Mouse (Mus musculus): ENCODE measurements around the gene Dcaf6. TPM values are rescaled to one million over a fixed set of nuclear protein-coding genes. Genes with fewer than 3 reads are reported as not detected.

Gene Dcaf6
- polyA plus RNA-seq, 1 experiment = 45.6 TPM

- Histone ChIP-seq H3K27ac (ENCODE audit: control insufficient read depth, insufficient read depth, low read depth, low read length, poor library complexity) (no peak overlapping the region), H3K4me3 (replicated peaks; ENCODE audit: control insufficient read depth, low read depth, low read length) (no peak overlapping the region), H3K4me1 (ENCODE audit: control insufficient read depth, insufficient read depth, low read length) (peaks cover under 1% of the 10 kb centered on the region; the same call in 1 of the 2 replicates)
- 96% methylated on average over 5 of the region's 5 CpGs for WGBS
- TF ChIP-seq POLR2A (IDR thresholded peaks at IDR 0.05; ENCODE audit: borderline replicate concordance, control insufficient read depth, low read depth, low read length) (no peak), CTCF (IDR thresholded peaks at IDR 0.05; ENCODE audit: control insufficient read depth, insufficient read depth, low read length) (no peak)
Measured at GRCm38 (mm10) chr1:165327831-165328230, 132.4 kb downstream of the Dcaf6 start.

- 85% methylated on average over 2 of the region's 2 CpGs for WGBS
- Histone ChIP-seq H3K4me1 (ENCODE audit: control insufficient read depth, insufficient read depth, low read length) (peaks cover 2% of the 10 kb centered on the region; the same call in 1 of the 2 replicates), H3K4me3 (replicated peaks; ENCODE audit: control insufficient read depth, low read depth, low read length) (no peak overlapping the region), H3K27ac (ENCODE audit: control insufficient read depth, insufficient read depth, low read depth, low read length, poor library complexity) (no peak overlapping the region)
- TF ChIP-seq CTCF (IDR thresholded peaks at IDR 0.05; ENCODE audit: control insufficient read depth, insufficient read depth, low read length) (no peak), POLR2A (IDR thresholded peaks at IDR 0.05; ENCODE audit: borderline replicate concordance, control insufficient read depth, low read depth, low read length) (no peak)
Measured at GRCm38 (mm10) chr1:165327370-165327769, 132.9 kb downstream of the Dcaf6 start.

GRCm38 (mm10) chr1:165322934-165323333, 137.3 kb downstream of the Dcaf6 start:
- Histone ChIP-seq H3K4me1 (ENCODE audit: control insufficient read depth, insufficient read depth, low read length) (peaks cover 2% of the 10 kb centered on the region; the same call in 1 of the 2 replicates), H3K27ac (ENCODE audit: control insufficient read depth, insufficient read depth, low read depth, low read length, poor library complexity) (peak overlapping the region; percentile 74), H3K4me3 (replicated peaks; ENCODE audit: control insufficient read depth, low read depth, low read length) (no peak overlapping the region)
- WGBS = 30% methylated on average over 7 of the region's 7 CpGs
- TF ChIP-seq CTCF (IDR thresholded peaks at IDR 0.05; ENCODE audit: control insufficient read depth, insufficient read depth, low read length) = no peak
- 0 out of 2 replicates have a peak, but pooled peaks have one; percentile 12 for TF ChIP-seq POLR2A (IDR thresholded peaks at IDR 0.05; ENCODE audit: borderline replicate concordance, control insufficient read depth, low read depth, low read length)

- 87% methylated on average over 7 of the region's 7 CpGs for WGBS
Measured at GRCm38 (mm10) chr1:165321891-165322290, 138.4 kb downstream of the Dcaf6 start.

GRCm38 (mm10) chr1:165321393-165321861, 138.8 kb downstream of the Dcaf6 start:
- 91% methylated on average over 13 of the region's 13 CpGs for WGBS
- no peak for TF ChIP-seq POLR2A (IDR thresholded peaks at IDR 0.05; ENCODE audit: borderline replicate concordance, control insufficient read depth, low read depth, low read length)
- TF ChIP-seq CTCF (IDR thresholded peaks at IDR 0.05; ENCODE audit: control insufficient read depth, insufficient read depth, low read length) = no peak
- Histone ChIP-seq H3K4me1 (ENCODE audit: control insufficient read depth, insufficient read depth, low read length) (peaks cover 2% of the 10 kb centered on the region; the same call in 1 of the 2 replicates), H3K27ac (ENCODE audit: control insufficient read depth, insufficient read depth, low read depth, low read length, poor library complexity) (no peak overlapping the region), H3K4me3 (replicated peaks; ENCODE audit: control insufficient read depth, low read depth, low read length) (no peak overlapping the region)

More at GRCm38 (mm10) chr1:165321891-165322290, 138.4 kb downstream of the Dcaf6 start:
- Histone ChIP-seq H3K4me3 (replicated peaks; ENCODE audit: control insufficient read depth, low read depth, low read length) (no peak overlapping the region), H3K4me1 (ENCODE audit: control insufficient read depth, insufficient read depth, low read length) (peaks cover 2% of the 10 kb centered on the region; the same call in 1 of the 2 replicates), H3K27ac (ENCODE audit: control insufficient read depth, insufficient read depth, low read depth, low read length, poor library complexity) (no peak overlapping the region)
- TF ChIP-seq CTCF (IDR thresholded peaks at IDR 0.05; ENCODE audit: control insufficient read depth, insufficient read depth, low read length) (no peak), POLR2A (IDR thresholded peaks at IDR 0.05; ENCODE audit: borderline replicate concordance, control insufficient read depth, low read depth, low read length) (no peak)

- WGBS = 47% methylated on average over 10 of the region's 10 CpGs
- peaks cover 2% of the 10 kb centered on the region; the same call in 1 of the 2 replicates for H3K4me1 ChIP-seq (ENCODE audit: control insufficient read depth, insufficient read depth, low read length)
- H3K4me3 ChIP-seq (replicated peaks; ENCODE audit: control insufficient read depth, low read depth, low read length) = no peak overlapping the region
- TF ChIP-seq CTCF (IDR thresholded peaks at IDR 0.05; ENCODE audit: control insufficient read depth, insufficient read depth, low read length) (peak; percentile 89), POLR2A (IDR thresholded peaks at IDR 0.05; ENCODE audit: borderline replicate concordance, control insufficient read depth, low read depth, low read length) (no peak)
- H3K27ac ChIP-seq (ENCODE audit: control insufficient read depth, insufficient read depth, low read depth, low read length, poor library complexity) = no peak overlapping the region
Measured at GRCm38 (mm10) chr1:165320141-165320934, 139.9 kb downstream of the Dcaf6 start.

GRCm38 (mm10) chr1:165316361-165316760, 143.9 kb downstream of the Dcaf6 start:
- 89% methylated on average over 11 of the region's 11 CpGs for WGBS
- no peak overlapping the region for H3K27ac ChIP-seq (ENCODE audit: control insufficient read depth, insufficient read depth, low read depth, low read length, poor library complexity)
- TF ChIP-seq POLR2A (IDR thresholded peaks at IDR 0.05; ENCODE audit: borderline replicate concordance, control insufficient read depth, low read depth, low read length) (no peak), CTCF (IDR thresholded peaks at IDR 0.05; ENCODE audit: control insufficient read depth, insufficient read depth, low read length) (no peak)
- no peaks in the 10 kb centered on the region; the same call in 1 of the 2 replicates for H3K4me1 ChIP-seq (ENCODE audit: control insufficient read depth, insufficient read depth, low read length)
- no peak overlapping the region for H3K4me3 ChIP-seq (replicated peaks; ENCODE audit: control insufficient read depth, low read depth, low read length)

GRCm38 (mm10) chr1:165308180-165308579, 152.1 kb downstream of the Dcaf6 start:
- no peak overlapping the region for H3K27ac ChIP-seq (ENCODE audit: control insufficient read depth, insufficient read depth, low read depth, low read length, poor library complexity)
- TF ChIP-seq POLR2A (IDR thresholded peaks at IDR 0.05; ENCODE audit: borderline replicate concordance, control insufficient read depth, low read depth, low read length) (no peak), CTCF (IDR thresholded peaks at IDR 0.05; ENCODE audit: control insufficient read depth, insufficient read depth, low read length) (no peak)
- WGBS = 75% methylated on average over 11 of the region's 11 CpGs
- no peak overlapping the region for H3K4me3 ChIP-seq (replicated peaks; ENCODE audit: control insufficient read depth, low read depth, low read length)
- H3K4me1 ChIP-seq (ENCODE audit: control insufficient read depth, insufficient read depth, low read length) = no peaks in the 10 kb centered on the region; the same call in 1 of the 2 replicates

All from bone marrow, adult 2 months (tissue).